Mouse (Mus musculus): ENCODE results near the gene Lep. TPM values are rescaled to one million over a fixed set of nuclear protein-coding genes. Genes with fewer than 3 reads are reported as not detected.

The Lep gene
- polyA plus RNA-seq, 1 experiment from 2014 or later, result not detected

GRCm38 (mm10) chr6:29100423-29100822, 40.4 kb downstream of the Lep start:
- H3K4me3 ChIP-seq (ENCODE audit: low read depth, low read length), result no peak overlapping the region
- no peaks in the 10 kb centered on the region for H3K4me1 ChIP-seq (replicated peaks; ENCODE audit: control insufficient read depth, insufficient read depth, low read length)
- H3K27ac ChIP-seq (ENCODE audit: low read depth, low read length), result no peak overlapping the region
- no peak overlapping the region for H3K9ac ChIP-seq (ENCODE audit: low read depth, low read length)
- no peak for ATAC-seq
- H3K36me3 ChIP-seq (ENCODE audit: control insufficient read depth, insufficient read depth), result no peaks in the 10 kb centered on the region
- no peaks in the 10 kb centered on the region for H3K9me3 ChIP-seq (ENCODE audit: control insufficient read depth)
- no peaks in the 10 kb centered on the region for H3K27me3 ChIP-seq (replicated peaks; ENCODE audit: control insufficient read depth, insufficient read depth, low read length)
- H3K4me2 ChIP-seq (replicated peaks; ENCODE audit: low read depth), result no peak overlapping the region
- no peak for TF ChIP-seq CTCF (IDR thresholded peaks at IDR 0.05; ENCODE audit: low read depth)
- 38% methylated on average over 3 of the region's 3 CpGs for WGBS

GRCm38 (mm10) chr6:29101248-29101864, 41.3 kb downstream of the Lep start:
- WGBS, result 77% methylated on average over 9 of the region's 9 CpGs
- TF ChIP-seq CTCF (IDR thresholded peaks at IDR 0.05; ENCODE audit: low read depth), result no peak
- Histone ChIP-seq H3K4me3 (ENCODE audit: low read depth, low read length) (no peak overlapping the region), H3K4me1 (replicated peaks; ENCODE audit: control insufficient read depth, insufficient read depth, low read length) (no peaks in the 10 kb centered on the region), H3K27me3 (replicated peaks; ENCODE audit: control insufficient read depth, insufficient read depth, low read length) (no peaks in the 10 kb centered on the region), H3K27ac (ENCODE audit: low read depth, low read length) (no peak overlapping the region), H3K9ac (ENCODE audit: low read depth, low read length) (no peak overlapping the region), H3K4me2 (replicated peaks; ENCODE audit: low read depth) (no peak overlapping the region), H3K9me3 (ENCODE audit: control insufficient read depth) (no peaks in the 10 kb centered on the region), H3K36me3 (ENCODE audit: control insufficient read depth, insufficient read depth) (no peaks in the 10 kb centered on the region)
- ATAC-seq, result no peak

DNA sequence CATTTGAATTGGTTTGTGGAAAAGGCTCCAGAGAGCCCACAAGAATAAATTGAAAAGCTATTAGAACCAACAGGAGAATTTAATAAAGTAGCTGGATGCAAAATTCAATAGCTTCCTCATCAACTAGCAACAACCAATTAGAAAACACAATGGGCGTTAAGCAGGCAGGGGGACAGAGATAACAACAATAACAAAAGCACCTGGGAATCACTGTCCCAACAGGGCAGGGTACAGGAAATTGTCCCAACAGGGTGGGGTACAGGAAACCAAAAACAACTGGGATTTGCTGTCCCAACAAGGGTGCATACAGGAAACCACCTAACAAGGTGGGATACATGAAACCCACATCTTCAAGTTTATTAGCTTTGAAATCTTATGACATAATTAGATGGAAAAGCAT, 48.4 kb downstream of the Lep start:
- ATAC-seq, result no peak
- no peak overlapping the region for H3K27ac ChIP-seq (ENCODE audit: low read depth, low read length)
- peaks cover 5% of the 10 kb centered on the region; the same call in 1 of the 2 replicates for H3K9me3 ChIP-seq (ENCODE audit: control insufficient read depth)
- no peak overlapping the region for H3K4me3 ChIP-seq (ENCODE audit: low read depth, low read length)
- TF ChIP-seq CTCF (IDR thresholded peaks at IDR 0.05; ENCODE audit: low read depth), result no peak
- 72% methylated on average over 1 of the region's 1 CpGs for WGBS
- H3K36me3 ChIP-seq (ENCODE audit: control insufficient read depth, insufficient read depth), result no peaks in the 10 kb centered on the region
- H3K27me3 ChIP-seq (replicated peaks; ENCODE audit: control insufficient read depth, insufficient read depth, low read length), result no peaks in the 10 kb centered on the region
- H3K4me2 ChIP-seq (replicated peaks; ENCODE audit: low read depth), result no peak overlapping the region
- H3K4me1 ChIP-seq (replicated peaks; ENCODE audit: control insufficient read depth, insufficient read depth, low read length), result no peaks in the 10 kb centered on the region
- no peak overlapping the region for H3K9ac ChIP-seq (ENCODE audit: low read depth, low read length)

- Histone ChIP-seq H3K27ac (ENCODE audit: low read depth, low read length) (no peak overlapping the region), H3K36me3 (ENCODE audit: control insufficient read depth, insufficient read depth) (no peaks in the 10 kb centered on the region), H3K4me2 (replicated peaks; ENCODE audit: low read depth) (no peak overlapping the region), H3K27me3 (replicated peaks; ENCODE audit: control insufficient read depth, insufficient read depth, low read length) (no peaks in the 10 kb centered on the region), H3K4me1 (replicated peaks; ENCODE audit: control insufficient read depth, insufficient read depth, low read length) (no peaks in the 10 kb centered on the region), H3K4me3 (ENCODE audit: low read depth, low read length) (no peak overlapping the region), H3K9ac (ENCODE audit: low read depth, low read length) (no peak overlapping the region), H3K9me3 (ENCODE audit: control insufficient read depth) (peaks cover 5% of the 10 kb centered on the region; the same call in 1 of the 2 replicates)
- 90% methylated on average over 4 of the region's 4 CpGs for WGBS
- no peak for TF ChIP-seq CTCF (IDR thresholded peaks at IDR 0.05; ENCODE audit: low read depth)
- ATAC-seq, result no peak
Measured at GRCm38 (mm10) chr6:29111501-29111900, 51.5 kb downstream of the Lep start.

DNA sequence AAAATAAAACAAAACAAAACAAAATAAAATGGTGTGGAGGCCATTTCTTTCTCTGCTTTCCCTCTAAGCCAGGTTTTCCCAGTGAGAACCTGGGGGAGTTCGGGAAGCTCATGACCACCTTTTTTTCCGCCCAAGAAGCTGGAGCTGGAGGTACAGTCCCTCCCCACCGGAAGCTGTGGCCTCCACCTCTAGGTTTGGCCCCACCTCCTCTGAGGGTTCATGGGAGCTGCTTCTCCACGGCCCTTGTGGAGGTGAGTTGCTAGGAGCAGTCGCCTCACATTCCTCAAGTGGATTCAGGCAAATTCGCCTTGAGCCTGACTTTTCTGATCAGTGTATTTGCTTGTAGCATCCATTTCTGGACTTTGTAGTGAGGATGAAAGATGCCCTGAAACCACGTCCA, 55.7 kb downstream of the Lep start:
- no peaks in the 10 kb centered on the region for H3K4me1 ChIP-seq (replicated peaks; ENCODE audit: control insufficient read depth, insufficient read depth, low read length)
- peaks cover 5% of the 10 kb centered on the region; the same call in 1 of the 2 replicates for H3K9me3 ChIP-seq (ENCODE audit: control insufficient read depth)
- no peak overlapping the region for H3K4me2 ChIP-seq (replicated peaks; ENCODE audit: low read depth)
- H3K27me3 ChIP-seq (replicated peaks; ENCODE audit: control insufficient read depth, insufficient read depth, low read length), result no peaks in the 10 kb centered on the region
- no peak overlapping the region for H3K4me3 ChIP-seq (ENCODE audit: low read depth, low read length)
- no peak for TF ChIP-seq CTCF (IDR thresholded peaks at IDR 0.05; ENCODE audit: low read depth)
- ATAC-seq, result no peak
- WGBS, result 65% methylated on average over 7 of the region's 7 CpGs
- H3K36me3 ChIP-seq (ENCODE audit: control insufficient read depth, insufficient read depth), result no peaks in the 10 kb centered on the region
- no peak overlapping the region for H3K9ac ChIP-seq (ENCODE audit: low read depth, low read length)
- no peak overlapping the region for H3K27ac ChIP-seq (ENCODE audit: low read depth, low read length)

DNA sequence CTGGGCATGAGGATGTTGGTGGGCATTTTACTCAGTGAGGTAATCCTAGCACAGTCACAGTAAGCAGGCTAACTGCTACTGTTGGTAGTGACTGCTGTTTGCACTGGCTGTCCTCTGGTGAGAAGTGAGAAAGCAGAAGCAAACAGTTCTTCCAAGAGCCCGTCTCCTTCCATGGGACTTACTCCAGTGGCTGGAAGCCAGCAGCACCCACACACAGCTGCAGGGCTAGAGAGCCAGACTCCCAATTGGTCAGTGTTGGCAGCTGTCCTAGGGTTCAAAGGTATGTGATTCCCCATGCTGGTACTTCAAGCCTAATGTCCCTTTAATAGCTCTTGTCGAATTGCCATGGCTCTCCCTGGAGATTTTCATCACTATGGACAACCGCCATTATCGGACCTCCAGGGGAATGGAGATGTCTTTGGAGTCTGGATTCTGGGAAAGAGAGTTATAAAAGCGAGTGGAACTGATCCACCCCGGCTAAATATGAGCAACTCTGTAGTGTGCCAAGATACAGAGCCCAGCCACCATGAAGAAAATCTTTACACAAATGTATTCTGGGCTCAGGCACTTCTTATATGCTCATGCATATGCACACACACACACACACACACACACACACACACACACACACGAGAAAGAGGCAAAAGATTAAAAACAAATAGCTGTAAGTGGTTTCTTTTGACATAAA, 57.5 kb downstream of the Lep start:
- no peak overlapping the region for H3K27ac ChIP-seq (ENCODE audit: low read depth, low read length)
- no peaks in the 10 kb centered on the region for H3K4me1 ChIP-seq (replicated peaks; ENCODE audit: control insufficient read depth, insufficient read depth, low read length)
- 67% methylated on average over 7 of the region's 7 CpGs for WGBS
- no peak for TF ChIP-seq CTCF (IDR thresholded peaks at IDR 0.05; ENCODE audit: low read depth)
- H3K36me3 ChIP-seq (ENCODE audit: control insufficient read depth, insufficient read depth), result no peaks in the 10 kb centered on the region
- ATAC-seq, result no peak
- no peaks in the 10 kb centered on the region for H3K9me3 ChIP-seq (ENCODE audit: control insufficient read depth)
- H3K4me2 ChIP-seq (replicated peaks; ENCODE audit: low read depth), result no peak overlapping the region
- H3K4me3 ChIP-seq (ENCODE audit: low read depth, low read length), result no peak overlapping the region
- H3K27me3 ChIP-seq (replicated peaks; ENCODE audit: control insufficient read depth, insufficient read depth, low read length), result no peaks in the 10 kb centered on the region
- H3K9ac ChIP-seq (ENCODE audit: low read depth, low read length), result no peak overlapping the region
